Mouse (Mus musculus): ENCODE measurements around the gene Cox7a1.
"Not testable (repeated sequence)": the region's sequence is repeated elsewhere in the genome, so short reads cannot be mapped to it uniquely, and the experiment has no call there.

DNA sequence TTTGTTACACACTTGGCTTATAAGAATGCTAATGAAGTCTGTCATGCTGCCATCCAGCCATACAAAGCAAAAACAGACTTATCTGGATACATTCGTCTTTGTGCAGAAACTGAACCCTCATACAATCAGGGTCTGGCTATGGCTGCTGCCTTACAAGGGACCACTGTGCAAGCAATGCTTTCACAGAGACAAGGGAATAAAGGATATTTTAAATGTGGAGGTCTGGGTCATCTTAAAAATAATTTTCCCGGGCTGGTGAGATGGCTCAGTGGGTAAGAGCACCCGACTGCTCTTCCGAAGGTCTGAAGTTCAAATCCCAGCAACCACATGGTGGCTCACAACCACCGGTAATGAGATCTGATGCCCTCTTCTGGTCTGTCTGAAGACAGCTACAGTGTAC, 22.4 kb downstream of the Cox7a1 start:
- not testable (repeated sequence) for TF ChIP-seq GATA1 (IDR thresholded peaks at IDR 0.05; ENCODE audit: borderline replicate concordance, low read length); FLI1 (IDR thresholded peaks at IDR 0.05; ENCODE audit: low read length)

Measured in megakaryocyte, embryonic 14.5 days (primary cell).